Mouse (Mus musculus) midbrain, postnatal 0 days (tissue): ENCODE measurements around the gene Gjb3. TPM values are rescaled to one million over a fixed set of nuclear protein-coding genes. Genes with fewer than 3 reads are reported as not detected.

Experiments used
- ATAC-seq: fragments of 200-750 bp; cut with Nextera tagmentation; 2 replicates; pipeline ENCODE4 v1.8.0; 2017; ENCODE audit warnings: moderate number of reproducible peaks, mild to moderate bottlenecking, moderate TSS enrichment, moderate library complexity; ENCODE audit not compliant: low FRiP score
- DNase-seq: peaks from one replicate; pipeline ENCODE4 v3.0.0-alpha.2; 2015; ENCODE audit warnings: low spot score
- H3K27ac ChIP-seq: fragments of 300-500 bp; sonication (generic); 2 replicates; pipeline ENCODE4 v1.5.1; 2014; ENCODE audit warnings: low read depth, mild to moderate bottlenecking, low read length, mixed read lengths
- H3K27me3 ChIP-seq: fragments of 300-500 bp; sonication (generic); 2 replicates; pipeline ENCODE4 v1.6.1; 2014; ENCODE audit warnings: low read length, control low read depth, mixed read lengths; ENCODE audit not compliant: insufficient read depth
- H3K36me3 ChIP-seq: fragments of 300-500 bp; sonication (generic); 2 replicates; pipeline ENCODE4 v1.6.1; 2014; ENCODE audit warnings: low read length, control low read depth, mixed read lengths; ENCODE audit not compliant: insufficient read depth
- H3K4me1 ChIP-seq: fragments of 300-500 bp; sonication (generic); 2 replicates; pipeline ENCODE4 v1.6.1; 2014; ENCODE audit warnings: mild to moderate bottlenecking, control low read depth, antibody characterized with exemption, low read length, mixed read lengths; ENCODE audit not compliant: insufficient read depth
- H3K4me2 ChIP-seq: fragments of 300-500 bp; sonication (generic); 2 replicates; pipeline ENCODE4 v1.6.1; 2014; ENCODE audit warnings: low read depth, mild to moderate bottlenecking, low read length, mixed read lengths; ENCODE audit not compliant: poor library complexity, severe bottlenecking
- H3K4me3 ChIP-seq: fragments of 300-500 bp; sonication (generic); 2 replicates; pipeline ENCODE4 v1.5.1; 2014; ENCODE audit warnings: low read depth, mild to moderate bottlenecking, low read length, moderate library complexity
- H3K9ac ChIP-seq: fragments of 300-500 bp; sonication (generic); replicated peaks from 2 replicates; pipeline ENCODE4 v1.6.1; 2014; ENCODE audit warnings: mild to moderate bottlenecking, low read length, moderate library complexity, mixed read lengths; ENCODE audit not compliant: poor library complexity, severe bottlenecking
- H3K9me3 ChIP-seq: fragments of 300-500 bp; sonication (generic); 2 replicates; pipeline ENCODE4 v1.6.1; 2016; ENCODE audit warnings: low read length, control low read depth
- CTCF ChIP-seq: IDR thresholded peaks from 2 replicates; pipeline ENCODE4 v1.5.1; 2016; ENCODE audit warnings: antibody characterized with exemption, mild to moderate bottlenecking
- WGBS: fragments of 180-500 bp; shearing (Covaris S2); extraction: QIAGEN DNeasy Blood & Tissue Kit; methylation state at CpG from one replicate; pipeline ENCODE4 v1.1.7; 2014; 5-methylcytosine and 5-hydroxymethylcytosine counted together
- polyA plus RNA-seq: library from polyadenylated mRNA; unstranded; fragments of >200 nt; fragmentation: Nextera tagmentation; extraction: Ambion mirVana; gene quantifications from 2 replicates; pipeline ENCODE4 v1.2.1, GENCODE M21; 2015
- total RNA-seq: library from RNA; depleted of rRNA; stranded (reverse); fragments of >200 nt; gene quantifications from 2 replicates; pipeline ENCODE4 v1.2.3, GENCODE M21; 2014

Gene Gjb3
- total and polyA plus RNA-seq, 2 experiments from 2014 or later = 0.83 to 1.8 TPM

- TF ChIP-seq CTCF = no peak
- Histone ChIP-seq H3K27me3 (no peaks in the 10 kb centered on the region), H3K4me3 (peak overlapping the region; percentile 59; the same call in 1 of the 2 replicates), H3K4me2 (peak overlapping the region; percentile 81), H3K9ac (peak overlapping the region; percentile 71), H3K4me1 (peaks cover 8% of the 10 kb centered on the region; the same call in 1 of the 2 replicates), H3K27ac (0 out of 2 replicates have a peak overlapping the region, but pooled peaks have one; percentile 26), H3K9me3 (no peaks in the 10 kb centered on the region), H3K36me3 (no peaks in the 10 kb centered on the region)
- DNase-seq (no peak), ATAC-seq (no peak)
- WGBS = 44% methylated on average over 9 of the region's 9 CpGs
Observed at GRCm38 (mm10) chr4:127314585-127314984, 16.1 kb downstream of the Gjb3 start.

GRCm38 (mm10) chr4:127313861-127314260, 16.8 kb downstream of the Gjb3 start, which contains the start of gene Gja4:
Gja4 (minus strand) TSS chr4:127314039.
- Histone ChIP-seq H3K4me1 (peaks cover 8% of the 10 kb centered on the region; the same call in 1 of the 2 replicates), H3K9me3 (no peaks in the 10 kb centered on the region), H3K27ac (0 out of 2 replicates have a peak within 1 kb of the TSS, but pooled peaks have one; percentile 26), H3K4me3 (peak within 1 kb of the TSS; percentile 59), H3K9ac (peak within 1 kb of the TSS; percentile 71), H3K36me3 (no peaks in the 10 kb centered on the region), H3K4me2 (peak within 1 kb of the TSS; percentile 81), H3K27me3 (no peaks in the 10 kb centered on the region)
- peak; percentile 75 for TF ChIP-seq CTCF
- DNase-seq (peak; percentile 86), ATAC-seq (peak; percentile 60)
- WGBS = under 1% methylated on average over 23 of the region's 25 CpGs

GRCm38 (mm10) chr4:127312349-127312748, 18.3 kb downstream of the Gjb3 start:
- Histone ChIP-seq H3K9ac (no peak overlapping the region), H3K27me3 (no peaks in the 10 kb centered on the region), H3K27ac (no peak overlapping the region), H3K4me3 (no peak overlapping the region), H3K36me3 (no peaks in the 10 kb centered on the region), H3K4me2 (peak overlapping the region; percentile 81; the same call in 1 of the 2 replicates), H3K9me3 (no peaks in the 10 kb centered on the region), H3K4me1 (peaks cover 8% of the 10 kb centered on the region; the same call in 1 of the 2 replicates)
- no peak for TF ChIP-seq CTCF
- ATAC-seq (no peak), DNase-seq (no peak)
- WGBS = 68% methylated on average over 24 of the region's 24 CpGs

- Histone ChIP-seq H3K4me1 (peaks cover 8% of the 10 kb centered on the region; the same call in 1 of the 2 replicates), H3K27me3 (no peaks in the 10 kb centered on the region), H3K9ac (no peak overlapping the region), H3K9me3 (no peaks in the 10 kb centered on the region), H3K4me3 (no peak overlapping the region), H3K27ac (no peak overlapping the region), H3K4me2 (no peak overlapping the region), H3K36me3 (no peaks in the 10 kb centered on the region)
- ATAC-seq (no peak), DNase-seq (no peak)
- no peak for TF ChIP-seq CTCF
- 57% methylated on average over 9 of the region's 9 CpGs for WGBS
Observed at GRCm38 (mm10) chr4:127311561-127311960, 19.1 kb downstream of the Gjb3 start.

- no peak overlapping the region for H3K4me2 ChIP-seq
- WGBS = 60% methylated on average over 2 of the region's 2 CpGs
- ATAC-seq (no peak), DNase-seq (no peak)
- no peaks in the 10 kb centered on the region for H3K4me1 ChIP-seq
- H3K27me3 ChIP-seq = no peaks in the 10 kb centered on the region
- H3K27ac ChIP-seq = no peak overlapping the region
- H3K9ac ChIP-seq = no peak overlapping the region
- no peaks in the 10 kb centered on the region for H3K9me3 ChIP-seq
- no peak overlapping the region for H3K4me3 ChIP-seq
- TF ChIP-seq CTCF = no peak
- no peaks in the 10 kb centered on the region for H3K36me3 ChIP-seq
Observed at GRCm38 (mm10) chr4:127306915-127307314, 23.7 kb downstream of the Gjb3 start.

- 78% methylated on average over 3 of the region's 3 CpGs for WGBS
- no peaks in the 10 kb centered on the region for H3K36me3 ChIP-seq
- H3K4me2 ChIP-seq = no peak overlapping the region
- no peaks in the 10 kb centered on the region for H3K4me1 ChIP-seq
- H3K27me3 ChIP-seq = no peaks in the 10 kb centered on the region
- no peaks in the 10 kb centered on the region for H3K9me3 ChIP-seq
- no peak for TF ChIP-seq CTCF
- no peak for DNase-seq
- no peak overlapping the region for H3K9ac ChIP-seq
- no peak overlapping the region for H3K4me3 ChIP-seq
- ATAC-seq = no peak
- no peak overlapping the region for H3K27ac ChIP-seq
Observed at GRCm38 (mm10) chr4:127303796-127304195, 26.8 kb downstream of the Gjb3 start.
